Mouse (Mus musculus) liver, embryonic 13.5 days (tissue): Measurements from ENCODE around the gene Mybpc3. TPM values are rescaled to one million over a fixed set of nuclear protein-coding genes. Genes with fewer than 3 reads are reported as not detected.

Experiments
- polyA plus RNA-seq: library from polyadenylated mRNA; unstranded; fragments of >200 nt; fragmentation: Nextera tagmentation; extraction: Ambion mirVana; gene quantifications from 2 replicates; pipeline ENCODE4 v1.2.1, GENCODE M21; 2015

The Mybpc3 gene
- polyA plus RNA-seq, 1 experiment from 2014 or later = 0.14 TPM

Other genes starting within 250 kb of the Mybpc3 start
- gene C1qtnf4, start 232.3 kb upstream of the Mybpc3 start, polyA plus RNA-seq = 3.0 and 4.4 TPM in 2 replicates
- gene Kbtbd4, start 213.4 kb upstream of the Mybpc3 start, polyA plus RNA-seq = 17.5 and 21.0 TPM in 2 replicates
- 156 and 162 TPM in 2 replicates for gene Ndufs3, start 213.3 kb upstream of the Mybpc3 start, polyA plus RNA-seq
- gene Celf1, start 177.8 kb upstream of the Mybpc3 start, polyA plus RNA-seq = 54.9 and 68.3 TPM in 2 replicates
- 0.69 and 1.00 TPM in 2 replicates for gene Rapsn, start 82.5 kb upstream of the Mybpc3 start, polyA plus RNA-seq
- 188 and 213 TPM in 2 replicates for gene Psmc3, start 64.1 kb upstream of the Mybpc3 start, polyA plus RNA-seq
- gene Slc39a13, start 47.7 kb upstream of the Mybpc3 start, polyA plus RNA-seq = 10.6 and 10.9 TPM in 2 replicates
- gene Spi1, start 35.8 kb upstream of the Mybpc3 start, polyA plus RNA-seq = 14.1 and 15.1 TPM in 2 replicates
- 7.4 and 8.4 TPM in 2 replicates for gene Madd, start 65.7 kb downstream of the Mybpc3 start, polyA plus RNA-seq
- 14.1 and 16.5 TPM in 2 replicates for gene Nr1h3, start 84.7 kb downstream of the Mybpc3 start, polyA plus RNA-seq
- 8.2 and 10.4 TPM in 2 replicates for gene Acp2, start 84.7 kb downstream of the Mybpc3 start, polyA plus RNA-seq
- gene Ddb2, start 118.8 kb downstream of the Mybpc3 start, polyA plus RNA-seq = 5.5 and 6.0 TPM in 2 replicates
- gene Pacsin3, start 137.8 kb downstream of the Mybpc3 start, polyA plus RNA-seq = 10.5 and 11.5 TPM in 2 replicates
- gene Arfgap2, start 146.8 kb downstream of the Mybpc3 start, polyA plus RNA-seq = 64.1 and 70.4 TPM in 2 replicates